Mouse (Mus musculus) forebrain, embryonic 16.5 days (tissue): ENCODE measurements around the gene Tcl1b5. TPM values are rescaled to one million over a fixed set of nuclear protein-coding genes. Genes with fewer than 3 reads are reported as not detected.

Experiments
- polyA plus RNA-seq: library from polyadenylated mRNA; unstranded; fragments of >200 nt; fragmentation: Nextera tagmentation; extraction: Ambion mirVana; gene quantifications from 2 replicates; pipeline ENCODE4 v1.2.1, GENCODE M21; 2015

Gene Tcl1b5
- polyA plus RNA-seq, 1 experiment from 2014 or later, result not detected

Other genes starting within 250 kb of the Tcl1b5 start
- 0.20 and 0.30 TPM in 2 replicates for gene Syne3, start 166.5 kb upstream of the Tcl1b5 start, polyA plus RNA-seq
- gene Glrx5, start 143.7 kb upstream of the Tcl1b5 start, polyA plus RNA-seq, result 124 and 133 TPM in 2 replicates
- gene Tcl1b2, start 30.3 kb upstream of the Tcl1b5 start, polyA plus RNA-seq, result not detected in 2 replicates
- not detected in 2 replicates for gene Tcl1b1, start 16.7 kb upstream of the Tcl1b5 start, polyA plus RNA-seq
- not detected in 2 replicates for gene Tcl1b3, start 14.7 kb downstream of the Tcl1b5 start, polyA plus RNA-seq
- not detected in 2 replicates for gene Tcl1b4, start 25.6 kb downstream of the Tcl1b5 start, polyA plus RNA-seq
- gene Tcl1, start 46.4 kb downstream of the Tcl1b5 start, polyA plus RNA-seq, result not detected in 2 replicates
- 5.3 and 9.0 TPM in 2 replicates for gene Tunar, start 157.5 kb downstream of the Tcl1b5 start, polyA plus RNA-seq